Mouse (Mus musculus) lung, adult 18-20 months (tissue): ENCODE measurements around the gene Gpld1.
"Not testable (repeated sequence)": the region's sequence is repeated elsewhere in the genome, so short reads cannot be mapped to it uniquely, and the experiment has no call there.

Source experiments
- DNase-seq, 2 experiments: peaks; one replicate each; pipeline ENCODE4 v3.0.0; 2022; ENCODE audit warnings: mixed read lengths in 2 of 2

Gene Gpld1

GRCm38 (mm10) chr13:24948870-24949269, 5.9 kb downstream of the Gpld1 start:
- no peak for DNase-seq

- no peak for DNase-seq
Measured at GRCm38 (mm10) chr13:24952659-24953058, 9.7 kb downstream of the Gpld1 start.

GRCm38 (mm10) chr13:24955091-24955490, 12.1 kb downstream of the Gpld1 start:
- DNase-seq: no peak

- peak in 1 of 2 experiments; percentile 27 for DNase-seq
Measured at GRCm38 (mm10) chr13:24955500-24955899, 12.5 kb downstream of the Gpld1 start.

- no peak for DNase-seq
Measured at GRCm38 (mm10) chr13:24958671-24959070, 15.7 kb downstream of the Gpld1 start.

GRCm38 (mm10) chr13:24960084-24960483, 17.1 kb downstream of the Gpld1 start:
- DNase-seq: no peak

- no peak for DNase-seq
Measured at GRCm38 (mm10) chr13:24962119-24962518, 19.2 kb downstream of the Gpld1 start.

- peak; percentile 14 to 17 for DNase-seq
Measured at GRCm38 (mm10) chr13:24965130-24965845, 22.3 kb downstream of the Gpld1 start.

- no peak for DNase-seq
Measured at GRCm38 (mm10) chr13:24965846-24966201, 22.9 kb downstream of the Gpld1 start.

- DNase-seq: not testable (repeated sequence)
Measured at GRCm38 (mm10) chr13:24971776-24972175, 28.8 kb downstream of the Gpld1 start.

GRCm38 (mm10) chr13:24976384-24976783, 33.4 kb downstream of the Gpld1 start:
- no peak for DNase-seq

GRCm38 (mm10) chr13:24977820-24978342, 34.9 kb downstream of the Gpld1 start:
- no peak for DNase-seq

GRCm38 (mm10) chr13:24981031-24981430, 38.1 kb downstream of the Gpld1 start:
- DNase-seq: peak; percentile 8 to 18

- no peak for DNase-seq
Measured at GRCm38 (mm10) chr13:24985435-24985834, 42.5 kb downstream of the Gpld1 start.

- DNase-seq: peak; percentile 32 to 45
Measured at GRCm38 (mm10) chr13:24988391-24988790, 45.4 kb downstream of the Gpld1 start.

GRCm38 (mm10) chr13:24989006-24989405, 46.1 kb downstream of the Gpld1 start:
- DNase-seq: no peak

GRCm38 (mm10) chr13:24993160-24993559, 50.2 kb downstream of the Gpld1 start:
- DNase-seq: no peak

- no peak for DNase-seq
Measured at GRCm38 (mm10) chr13:24999538-24999937, 56.6 kb downstream of the Gpld1 start.

- DNase-seq: no peak
Measured at GRCm38 (mm10) chr13:25002965-25003364, 60.0 kb downstream of the Gpld1 start.

- peak; percentile 31 to 38 for DNase-seq
Measured at GRCm38 (mm10) chr13:25007115-25007514, 64.2 kb downstream of the Gpld1 start.

GRCm38 (mm10) chr13:25018316-25018715, 75.4 kb downstream of the Gpld1 start:
- DNase-seq: no peak

GRCm38 (mm10) chr13:25019793-25020539, 77.0 kb downstream of the Gpld1 start, which contains the start of gene Mrs2:
Gene Mrs2 (minus strand): TSS chr13:25020379.
- DNase-seq: peak; percentile 89 to 92

- DNase-seq: no peak
Measured at GRCm38 (mm10) chr13:25020540-25020892, 77.6 kb downstream of the Gpld1 start.

- no peak for DNase-seq
Measured at GRCm38 (mm10) chr13:25022386-25022785, 79.4 kb downstream of the Gpld1 start.
